Mouse (Mus musculus) bone marrow, adult 2 months (tissue): Measurements from ENCODE around the gene Acta1. TPM values are rescaled to one million over a fixed set of nuclear protein-coding genes. Genes with fewer than 3 reads are reported as not detected.

Experiments
- H3K27ac ChIP-seq: fragments of 200-500 bp; 2 replicates; pipeline ENCODE4 v1.5.1; 2012; ENCODE audit warnings: low read depth, mild to moderate bottlenecking, control low read depth, inconsistent platforms, low read length; ENCODE audit not compliant: control insufficient read depth, poor library complexity, insufficient read depth
- H3K4me1 ChIP-seq: fragments of 200-500 bp; 2 replicates; pipeline ENCODE4 v1.6.1; 2011; ENCODE audit warnings: low read length; ENCODE audit not compliant: control insufficient read depth, insufficient read depth
- H3K4me3 ChIP-seq: fragments of 200-500 bp; replicated peaks from 2 replicates; pipeline ENCODE3; 2011; ENCODE audit warnings: mild to moderate bottlenecking, low read depth, low read length, control low read depth; ENCODE audit not compliant: control insufficient read depth
- CTCF ChIP-seq: fragments of 200-500 bp; IDR thresholded peaks from 2 replicates; pipeline ENCODE4 v1.5.1; 2011; ENCODE audit warnings: low read length, control low read depth; ENCODE audit not compliant: control insufficient read depth, insufficient read depth
- POLR2A ChIP-seq: fragments of 200-500 bp; IDR thresholded peaks from 2 replicates; pipeline ENCODE4 v1.6.1; 2011; ENCODE audit warnings: low read depth, mild to moderate bottlenecking, control low read depth, low read length, borderline replicate concordance; ENCODE audit not compliant: control insufficient read depth
- WGBS: fragments of 180-500 bp; shearing (Covaris S2); methylation state at CpG from one replicate; pipeline ENCODE4 v1.1.7; 2018; 5-methylcytosine and 5-hydroxymethylcytosine counted together
- polyA plus RNA-seq: library from polyadenylated mRNA; stranded (reverse); fragments of >200 nt; gene quantifications from 2 replicates; pipeline ENCODE4 v1.2.4, GENCODE M21; 2011; ENCODE audit warnings: low replicate concordance; ENCODE audit not compliant: missing spikeins, insufficient read depth, insufficient read length

Acta1 gene
- polyA plus RNA-seq, 1 experiment, result 54.8 TPM

DNA sequence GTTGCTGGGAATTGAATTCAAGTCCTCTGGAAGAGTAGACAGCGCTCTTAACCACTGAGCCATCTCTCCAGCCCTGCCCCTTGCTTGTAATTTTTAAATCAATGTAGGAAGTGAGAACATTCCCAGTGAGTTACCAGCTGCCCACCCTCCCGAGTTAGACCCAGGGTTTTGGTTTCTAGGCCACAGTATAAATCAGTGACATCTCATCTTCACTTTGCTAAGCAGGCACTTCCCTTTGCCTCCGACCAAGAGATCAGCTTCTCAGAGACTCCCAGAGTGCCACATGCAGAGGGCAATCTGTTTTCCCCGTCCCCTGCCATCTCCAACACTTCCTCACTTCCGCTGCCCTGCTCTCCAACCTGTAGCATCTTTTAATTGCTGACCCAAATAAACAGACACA, 4.0 kb upstream of the Acta1 start:
- no peak overlapping the region for H3K4me3 ChIP-seq
- H3K4me1 ChIP-seq, result no peaks in the 10 kb centered on the region
- TF ChIP-seq POLR2A (no peak), CTCF (no peak)
- no peak overlapping the region for H3K27ac ChIP-seq
- WGBS, result 79% methylated on average over 5 of the region's 5 CpGs

DNA sequence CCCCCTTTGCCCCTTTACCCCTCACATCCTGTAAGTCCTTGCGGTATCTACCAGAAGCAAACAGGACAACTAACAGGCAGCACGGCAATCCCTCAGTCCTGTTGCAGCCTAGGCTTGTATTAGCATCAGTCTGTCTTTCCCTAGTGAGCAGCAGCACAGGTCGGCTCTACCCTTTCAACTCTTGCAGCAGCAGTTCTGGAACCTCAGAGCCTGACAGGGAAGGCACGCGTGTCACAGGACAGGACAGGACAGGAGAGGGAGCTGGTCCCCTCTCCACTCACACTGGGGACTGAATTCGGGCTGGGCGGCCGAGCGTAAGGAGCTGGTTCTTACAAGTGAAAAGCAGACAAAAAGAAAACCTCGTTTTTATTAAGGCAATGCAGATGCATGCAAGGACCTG, 2.2 kb upstream of the Acta1 start:
- Histone ChIP-seq H3K4me1 (no peaks in the 10 kb centered on the region), H3K27ac (no peak overlapping the region), H3K4me3 (no peak overlapping the region)
- 63% methylated on average over 10 of the region's 10 CpGs for WGBS
- no peak for TF ChIP-seq CTCF
- no peak for TF ChIP-seq POLR2A

DNA sequence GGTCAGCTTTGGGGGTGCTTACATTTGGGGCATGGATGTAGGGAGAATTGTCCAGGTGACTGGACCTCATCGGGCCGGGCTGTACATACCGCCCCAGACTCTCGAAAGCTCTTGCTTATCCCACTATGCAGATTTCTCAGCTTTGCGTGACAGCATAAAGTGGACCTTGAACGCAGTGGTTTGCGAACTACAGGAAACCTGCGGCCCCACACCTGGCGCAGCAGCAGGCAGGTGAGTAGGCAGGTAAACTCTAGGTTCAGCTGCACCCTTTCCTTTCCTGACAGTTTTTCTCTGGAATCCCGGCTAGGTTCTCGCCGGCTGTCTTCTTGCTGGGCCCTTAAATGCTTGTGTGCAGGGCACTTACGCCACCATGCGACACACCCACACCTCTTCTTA, 1.8 kb upstream of the Acta1 start:
- H3K27ac ChIP-seq, result no peak overlapping the region
- no peak overlapping the region for H3K4me3 ChIP-seq
- no peak for TF ChIP-seq POLR2A
- no peak for TF ChIP-seq CTCF
- WGBS, result 62% methylated on average over 14 of the region's 14 CpGs
- no peaks in the 10 kb centered on the region for H3K4me1 ChIP-seq

DNA sequence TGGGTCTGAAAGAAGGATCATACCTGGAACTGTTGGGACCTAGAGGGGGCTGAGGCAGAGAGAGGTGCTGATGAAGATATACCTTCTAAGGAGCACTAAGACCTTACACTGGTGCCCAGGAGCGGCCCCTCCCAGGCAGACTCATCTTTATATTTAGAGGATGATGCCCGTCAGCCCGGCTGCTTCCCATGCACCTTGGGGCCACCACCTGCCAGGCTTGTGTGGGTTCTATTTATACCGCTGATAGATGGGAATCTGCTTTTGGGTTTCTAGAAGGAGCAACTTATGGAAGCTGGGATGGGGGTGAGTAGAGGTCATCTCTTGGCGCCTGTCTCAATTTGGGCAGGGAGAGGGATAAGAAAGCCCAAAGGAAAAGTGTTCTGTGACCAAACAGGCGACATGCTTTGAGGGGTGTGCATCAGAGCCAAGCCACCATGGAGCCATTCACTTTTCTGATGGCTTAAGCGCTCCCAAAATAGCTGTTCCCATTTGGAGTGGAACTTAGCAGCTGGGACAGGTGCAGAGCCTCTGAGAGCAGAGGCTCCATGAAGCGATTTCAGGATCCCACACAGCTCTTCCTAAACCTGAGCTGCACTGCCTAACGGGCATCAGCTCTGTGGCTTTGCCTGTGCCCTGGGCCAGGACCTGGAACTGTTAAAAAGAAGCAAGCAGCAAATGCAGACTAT, 1.3 kb upstream of the Acta1 start:
- Histone ChIP-seq H3K27ac (no peak overlapping the region), H3K4me3 (no peak overlapping the region), H3K4me1 (no peaks in the 10 kb centered on the region)
- WGBS, result 69% methylated on average over 9 of the region's 9 CpGs
- no peak for TF ChIP-seq POLR2A
- no peak for TF ChIP-seq CTCF

DNA sequence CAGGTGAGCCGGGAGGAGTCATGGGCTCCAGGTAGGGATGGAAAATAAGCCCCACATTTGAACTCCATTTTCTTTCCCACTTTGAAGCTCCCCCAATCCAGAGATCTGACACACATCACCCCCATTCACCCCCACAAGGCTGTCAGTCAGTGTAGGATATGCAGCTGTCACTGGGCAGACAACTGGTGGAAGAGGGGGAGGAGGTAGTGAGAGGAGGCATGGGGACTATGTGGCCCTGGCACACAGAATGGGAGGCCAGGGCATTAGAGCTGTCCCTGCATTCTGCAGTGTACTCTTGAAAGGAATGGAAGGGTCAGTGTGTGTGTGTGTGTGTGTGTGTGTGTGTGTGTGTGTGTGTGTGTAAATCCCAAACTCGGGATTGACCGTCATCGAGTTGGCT, 679 bp upstream of the Acta1 start:
- Histone ChIP-seq H3K4me3 (no peak overlapping the region), H3K4me1 (no peaks in the 10 kb centered on the region), H3K27ac (no peak overlapping the region)
- WGBS, result 63% methylated on average over 4 of the region's 4 CpGs
- TF ChIP-seq CTCF (no peak), POLR2A (no peak)

DNA sequence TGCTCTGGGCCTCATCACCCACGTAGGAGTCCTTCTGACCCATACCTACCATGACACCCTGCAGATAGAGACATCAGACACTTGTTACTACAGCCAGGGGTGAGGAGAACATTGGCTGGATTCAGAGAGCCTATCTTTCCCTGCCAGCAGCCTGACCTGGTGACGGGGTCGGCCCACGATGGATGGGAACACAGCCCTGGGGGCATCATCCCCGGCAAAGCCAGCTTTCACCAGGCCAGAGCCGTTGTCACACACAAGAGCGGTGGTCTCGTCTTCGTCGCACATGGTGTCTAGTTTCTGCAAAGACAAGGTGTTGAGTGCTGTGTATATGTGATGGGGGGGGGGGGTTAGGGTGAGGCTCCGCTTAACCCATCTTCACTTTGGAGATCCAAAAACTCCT, 1.1 kb downstream of the Acta1 start:
- TF ChIP-seq CTCF, result no peak
- TF ChIP-seq POLR2A, result no peak
- 76% methylated on average over 11 of the region's 11 CpGs for WGBS
- Histone ChIP-seq H3K4me1 (no peaks in the 10 kb centered on the region), H3K4me3 (no peak overlapping the region), H3K27ac (no peak overlapping the region)

DNA sequence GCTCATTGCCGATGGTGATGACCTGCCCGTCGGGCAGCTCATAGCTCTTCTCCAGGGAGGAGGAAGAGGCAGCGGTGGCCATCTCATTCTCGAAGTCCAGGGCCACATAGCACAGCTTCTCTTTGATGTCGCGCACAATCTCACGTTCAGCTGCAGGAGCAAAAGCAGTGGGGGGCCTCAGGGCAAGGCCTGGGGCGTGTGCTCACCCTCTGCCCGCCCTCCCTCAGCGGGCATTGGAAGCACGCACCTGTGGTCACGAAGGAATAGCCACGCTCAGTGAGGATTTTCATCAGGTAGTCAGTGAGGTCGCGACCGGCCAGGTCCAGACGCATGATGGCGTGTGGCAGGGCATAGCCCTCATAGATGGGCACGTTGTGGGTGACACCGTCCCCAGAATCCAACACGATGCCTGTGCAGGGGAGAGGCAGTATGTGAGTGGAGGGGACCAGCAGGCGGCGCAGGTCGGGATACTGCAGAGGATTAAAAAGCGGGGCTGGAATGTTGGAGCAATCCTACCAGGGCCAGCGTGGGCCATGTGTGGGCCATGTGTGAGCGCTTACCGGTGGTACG, 1.9 kb downstream of the Acta1 start:
- TF ChIP-seq CTCF (no peak), POLR2A (no peak)
- Histone ChIP-seq H3K4me1 (no peaks in the 10 kb centered on the region), H3K4me3 (no peak overlapping the region), H3K27ac (no peak overlapping the region)
- WGBS, result 21% methylated on average over 30 of the region's 30 CpGs

DNA sequence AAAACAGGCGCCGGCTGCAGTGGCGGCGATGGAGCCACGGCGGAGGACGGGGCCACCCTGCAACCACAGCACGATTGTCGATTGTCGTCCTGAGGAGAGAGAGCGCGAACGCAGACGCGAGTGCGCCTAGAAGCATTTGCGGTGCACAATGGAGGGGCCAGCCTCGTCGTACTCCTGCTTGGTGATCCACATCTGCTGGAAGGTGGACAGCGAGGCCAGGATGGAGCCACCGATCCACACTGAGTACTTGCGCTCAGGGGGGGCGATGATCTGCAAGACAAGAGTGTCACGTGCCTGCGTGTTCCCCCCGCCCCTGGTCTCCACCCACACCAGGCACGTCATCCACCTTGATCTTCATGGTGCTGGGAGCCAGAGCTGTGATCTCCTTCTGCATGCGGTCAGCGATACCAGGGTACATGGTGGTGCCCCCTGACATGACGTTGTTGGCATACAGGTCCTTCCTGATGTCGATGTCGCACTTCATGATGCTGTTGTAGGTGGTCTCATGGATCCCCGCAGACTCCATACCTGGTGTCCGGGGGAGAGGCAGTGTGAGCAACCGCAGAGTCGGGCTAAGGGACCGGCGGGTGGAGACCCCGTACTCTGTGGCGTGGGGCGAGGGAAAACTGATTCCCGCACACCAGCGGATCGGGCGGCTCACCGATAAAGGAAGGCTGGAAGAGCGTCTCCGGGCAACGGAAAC, 2.5 kb downstream of the Acta1 start:
- no peak overlapping the region for H3K27ac ChIP-seq
- WGBS, result 7% methylated on average over 49 of the region's 49 CpGs
- H3K4me1 ChIP-seq, result no peaks in the 10 kb centered on the region
- H3K4me3 ChIP-seq, result no peak overlapping the region
- TF ChIP-seq CTCF (no peak), POLR2A (no peak)

DNA sequence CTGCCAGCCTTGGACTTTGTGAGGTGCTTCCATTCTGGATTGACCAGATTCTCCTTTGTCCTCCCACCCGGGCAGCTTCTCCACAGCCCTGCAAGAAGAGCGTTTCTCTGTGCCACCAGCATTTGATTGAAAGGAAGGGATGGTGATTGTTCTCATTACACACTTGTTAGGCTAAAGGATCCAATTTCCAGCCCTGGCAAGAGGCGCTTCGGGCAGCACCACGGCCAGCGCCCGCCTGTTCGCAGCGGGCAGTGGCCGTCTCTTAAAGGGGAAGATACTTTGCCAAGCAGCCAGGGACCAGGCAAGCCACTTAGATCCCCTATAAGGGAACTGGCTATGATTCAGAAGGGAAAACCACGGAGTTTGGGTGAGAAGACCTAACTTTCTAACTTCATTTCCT, 3.3 kb downstream of the Acta1 start:
- 3% methylated on average over 11 of the region's 11 CpGs for WGBS
- TF ChIP-seq CTCF, result no peak
- TF ChIP-seq POLR2A, result no peak
- Histone ChIP-seq H3K4me1 (no peaks in the 10 kb centered on the region), H3K4me3 (no peak overlapping the region), H3K27ac (no peak overlapping the region)

DNA sequence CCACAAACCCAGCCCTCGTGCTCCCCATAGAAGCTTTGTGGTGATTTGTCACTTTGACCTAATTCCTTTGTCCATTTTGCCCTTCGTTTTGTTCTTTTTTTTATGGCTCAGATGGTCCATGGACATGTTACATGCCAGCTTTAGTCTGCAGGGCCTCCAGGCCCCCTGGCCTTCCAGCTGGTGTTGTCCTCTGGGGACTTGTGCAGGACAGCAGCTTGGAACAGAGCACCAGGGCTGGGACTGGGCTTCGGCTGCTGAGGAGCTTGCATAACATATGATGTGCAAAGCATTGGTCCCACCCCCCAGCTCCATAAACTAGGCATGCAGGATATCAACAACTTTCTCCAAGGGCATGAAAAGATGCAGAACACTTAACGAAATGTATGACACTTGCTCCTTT, 4.8 kb downstream of the Acta1 start:
- TF ChIP-seq POLR2A (no peak), CTCF (no peak)
- 58% methylated on average over 4 of the region's 4 CpGs for WGBS
- Histone ChIP-seq H3K27ac (no peak overlapping the region), H3K4me3 (no peak overlapping the region), H3K4me1 (no peaks in the 10 kb centered on the region)
